Mouse (Mus musculus) heart, postnatal 14 days (tissue): ENCODE results near the gene Ccdc144b. TPM values are rescaled to one million over a fixed set of nuclear protein-coding genes. Genes with fewer than 3 reads are reported as not detected.

Source experiments
- DNase-seq, 2 experiments: peaks; one replicate each; pipeline ENCODE4 v3.0.0; 2021 to 2022
- intact Hi-C: fragments of 180-260 bp; cut with DNase I; formaldehyde crosslinking; loops from one replicate; pipeline ENCODE4 v1.15.1; 2025
- total RNA-seq, 2 experiments: library from RNA; stranded (reverse); gene quantifications; 2 replicates each; pipeline ENCODE4 v1.2.3; 2021

The Ccdc144b gene
- total RNA-seq, 2 experiments from 2014 or later: not detected

DNA sequence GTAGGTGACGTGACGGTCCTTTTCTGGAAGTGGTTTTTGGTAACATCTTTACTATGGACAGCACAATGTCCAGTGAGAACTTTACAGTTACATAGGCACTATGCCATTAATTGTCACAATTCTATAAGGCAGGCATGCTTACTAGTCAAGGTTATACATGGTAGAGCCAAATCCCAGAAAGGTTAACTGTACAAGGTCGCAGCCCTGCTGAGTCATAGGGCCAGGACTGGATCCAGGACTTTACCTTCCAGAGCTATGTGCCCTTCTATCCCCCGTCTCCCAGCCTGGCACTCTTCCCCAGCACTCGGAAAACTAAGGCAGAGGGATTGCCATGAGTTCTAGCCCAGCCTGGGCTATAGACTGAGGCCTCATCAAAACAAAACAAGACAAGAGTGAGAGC lies 89.4 kb downstream of the Ccdc144b start:
- DNase-seq: no peak
- intact Hi-C loops: no loop called here

DNA sequence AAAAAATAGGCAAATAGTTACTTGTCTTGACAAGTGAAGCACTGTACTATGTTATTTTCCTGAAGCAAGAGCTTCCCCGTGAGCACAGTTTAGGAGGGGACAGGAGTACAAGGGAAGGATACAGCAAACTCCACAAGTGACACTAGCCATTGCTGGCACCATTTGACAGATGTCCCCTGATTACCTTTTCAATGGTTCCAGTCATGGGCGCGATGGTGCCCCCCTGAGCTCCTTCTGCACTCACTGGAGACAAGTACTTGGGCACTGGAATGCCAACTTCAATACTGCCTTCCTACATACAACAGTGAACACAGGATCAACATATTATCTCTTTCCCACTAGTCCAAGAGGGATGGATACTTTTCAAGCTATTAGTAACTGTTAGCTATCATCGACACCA lies 89.9 kb downstream of the Ccdc144b start:
- intact Hi-C loops: no loop called here
- DNase-seq: no peak

DNA sequence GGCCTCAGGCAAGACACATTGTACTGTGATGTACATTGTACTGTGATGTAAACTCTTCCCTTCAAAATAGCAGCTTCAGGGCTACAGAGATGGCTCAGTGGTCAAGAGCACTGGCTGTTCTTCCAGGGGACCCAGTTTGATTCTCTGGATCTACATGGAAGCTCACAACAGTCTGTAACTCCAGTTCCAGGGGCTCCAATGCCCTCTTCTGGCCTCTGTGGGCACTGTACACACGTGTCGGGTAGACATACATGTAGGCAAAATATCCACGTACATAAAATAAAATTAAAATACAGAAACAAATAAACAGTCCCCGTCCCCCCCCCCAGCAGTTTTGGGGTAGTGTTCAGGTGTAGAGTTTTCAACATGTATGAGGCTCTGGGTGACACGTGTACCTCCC lies 90.4 kb downstream of the Ccdc144b start:
- DNase-seq: no peak
- intact Hi-C loops: no loop called here

Other genes with a start within 250 kb of the Ccdc144b start
- 10 to 100 TPM; 61.8 to 64.0 TPM for gene Dcun1d1, start 116.1 kb downstream of the Ccdc144b start, total RNA-seq
- 10 to 100 TPM; 58.5 to 68.7 TPM for gene Mccc1, start 52.9 kb downstream of the Ccdc144b start, total RNA-seq
- gene Acad9, start 12.4 kb upstream of the Ccdc144b start, total RNA-seq: 10 to 100 TPM; 46.8 to 59.2 TPM
- gene D3Ertd254e, start 97.5 kb upstream of the Ccdc144b start, total RNA-seq: 1 to 10 TPM; 4.3 to 4.4 TPM
- not detected for gene Qrfpr, start 168.8 kb upstream of the Ccdc144b start, total RNA-seq